Mouse (Mus musculus) lung, postnatal 4 days (tissue): Measurements from ENCODE around the gene Sfta2.
A peak's percentile ranks its signal among the peaks of the same experiment; 100 is the strongest.

ENCODE experiments used
- DNase-seq, 2 experiments: peaks; one replicate each; pipeline ENCODE4 v3.0.0; 2021

Sfta2 gene

DNA sequence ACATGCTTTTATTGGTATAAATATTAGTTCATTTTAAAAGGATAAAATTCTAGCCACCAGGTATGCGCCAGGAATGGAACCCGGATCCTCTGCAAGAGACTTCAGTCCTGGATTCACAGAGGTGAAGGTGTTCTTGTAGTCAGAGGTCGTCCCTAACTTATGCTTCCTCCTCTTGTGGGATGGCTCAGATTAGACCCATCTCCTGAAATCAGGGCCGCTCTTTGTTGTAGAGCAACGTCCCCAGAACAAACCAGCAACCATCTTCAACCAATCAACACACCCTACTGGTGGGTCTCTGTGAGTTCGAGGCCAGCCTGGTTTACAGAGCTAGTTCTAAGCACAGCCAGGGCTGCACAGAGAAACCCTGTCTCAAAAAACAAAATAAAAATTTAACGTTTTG lies 6.9 kb upstream of the Sfta2 start:
- no peak for DNase-seq

DNA sequence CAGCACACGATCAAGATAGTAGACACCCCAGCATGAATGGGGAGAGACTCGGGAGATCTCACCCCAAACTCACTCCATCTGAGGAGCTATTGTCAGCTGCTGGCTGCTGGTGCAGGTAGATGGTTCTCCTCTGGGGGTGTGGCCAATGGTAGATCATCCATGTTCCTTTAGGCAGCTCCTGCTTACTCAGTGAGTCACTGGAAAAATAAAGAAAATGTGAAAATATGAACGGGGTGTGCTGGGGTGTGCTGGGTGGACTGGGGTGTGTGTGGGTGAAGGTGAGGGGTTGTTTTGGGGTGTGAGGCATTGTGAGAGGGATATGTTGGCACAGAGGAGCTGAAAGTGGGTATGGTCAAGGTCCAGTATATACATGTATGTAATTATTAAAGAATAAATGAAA lies 4.0 kb upstream of the Sfta2 start:
- no peak for DNase-seq

DNA sequence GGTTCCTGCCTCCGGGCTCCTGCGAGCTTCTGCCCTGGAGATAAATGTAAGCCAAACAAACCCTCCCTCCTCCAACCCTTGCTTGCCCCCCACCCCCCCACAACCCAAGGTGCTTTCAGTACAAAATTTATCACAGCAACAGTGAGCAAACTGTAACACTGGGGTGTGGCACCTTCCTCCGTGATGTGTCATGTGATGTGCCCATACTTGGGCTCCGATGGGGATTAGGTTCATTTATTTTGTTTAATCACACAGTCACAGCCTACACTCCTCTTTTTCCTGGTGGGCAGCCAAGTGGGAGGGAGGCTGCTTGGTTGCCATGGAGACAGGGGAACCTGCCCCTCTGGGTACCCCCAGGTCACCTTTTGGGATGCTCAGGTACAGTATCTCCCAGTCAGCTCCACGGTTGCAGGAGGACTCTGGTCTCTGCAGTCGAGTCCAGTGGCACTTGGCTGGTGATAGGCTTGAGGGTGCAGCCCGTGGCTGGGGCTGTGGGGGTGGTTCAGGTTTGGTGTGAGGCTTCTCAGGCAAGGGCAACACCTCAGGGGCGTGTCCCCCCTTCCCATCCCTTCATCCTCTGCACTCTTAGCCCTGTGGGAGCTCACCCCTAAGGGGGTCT lies 496 bp downstream of the Sfta2 start:
- DNase-seq = no peak

DNA sequence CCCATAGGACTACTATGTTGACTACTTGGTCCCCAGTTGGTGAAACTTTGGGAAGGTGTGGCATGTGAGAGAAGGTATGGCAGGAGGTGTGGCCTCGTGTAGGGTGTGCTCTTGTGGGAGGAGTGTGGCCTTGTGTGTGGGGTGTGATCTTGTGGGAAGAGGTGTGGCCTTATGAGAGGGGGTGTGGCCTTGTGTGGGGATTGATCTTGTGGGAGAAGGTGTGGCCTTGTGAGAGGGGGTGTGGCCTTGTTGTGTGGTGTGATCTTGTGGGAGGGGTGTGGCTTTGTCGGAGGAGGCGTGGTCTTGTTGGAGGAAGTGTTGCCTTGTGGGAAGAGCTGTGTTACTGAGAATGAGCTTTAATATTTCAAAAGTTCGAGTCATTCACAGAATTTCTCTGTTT lies 15.8 kb downstream of the Sfta2 start:
- no peak for DNase-seq

DNA sequence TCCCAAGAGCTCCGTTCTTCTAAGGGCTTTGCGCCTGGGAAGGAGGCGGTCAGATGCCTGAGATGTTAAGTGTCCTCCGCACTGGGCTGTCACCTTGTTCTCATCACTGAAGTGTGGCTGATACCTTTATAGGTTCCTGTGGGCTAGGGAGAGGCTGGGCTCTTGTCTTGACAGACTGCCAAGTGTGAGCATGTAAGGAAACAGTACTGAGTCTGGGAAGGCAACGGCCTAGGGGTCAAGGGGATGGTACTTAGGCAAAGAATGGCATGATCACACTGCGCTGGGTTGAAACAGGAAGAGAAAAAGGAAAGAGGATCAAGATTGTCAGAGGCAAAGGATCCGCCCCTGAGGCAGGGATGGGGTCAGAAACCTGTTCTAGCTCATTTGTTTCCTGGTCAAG lies 25.2 kb downstream of the Sfta2 start, which contains the start of gene Gm9573:
TSS of gene Gm9573 (minus strand) at position 101 of the 400 bp plus-strand sequence.
- no peak for DNase-seq

DNA sequence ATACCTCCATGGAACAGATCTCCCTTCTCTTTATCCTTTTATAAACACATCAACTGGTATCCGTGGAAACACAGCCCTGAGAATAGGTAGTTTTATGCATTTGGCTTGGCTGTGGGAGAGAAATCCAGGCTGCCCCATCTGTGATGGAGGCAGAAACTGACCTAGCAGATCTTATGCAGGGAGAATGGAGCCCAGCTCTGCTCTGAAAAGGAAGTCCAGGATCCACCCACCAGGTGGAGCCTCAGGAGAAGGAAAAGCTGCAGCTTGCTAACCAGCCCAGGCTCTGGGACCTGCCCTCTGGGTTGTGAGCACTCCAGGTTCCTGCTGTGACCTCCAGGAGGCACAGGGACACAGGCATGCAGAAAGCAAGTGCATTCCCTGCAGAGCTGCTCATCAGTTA lies 32.6 kb downstream of the Sfta2 start:
- DNase-seq = peak; percentile 71 to 80

DNA sequence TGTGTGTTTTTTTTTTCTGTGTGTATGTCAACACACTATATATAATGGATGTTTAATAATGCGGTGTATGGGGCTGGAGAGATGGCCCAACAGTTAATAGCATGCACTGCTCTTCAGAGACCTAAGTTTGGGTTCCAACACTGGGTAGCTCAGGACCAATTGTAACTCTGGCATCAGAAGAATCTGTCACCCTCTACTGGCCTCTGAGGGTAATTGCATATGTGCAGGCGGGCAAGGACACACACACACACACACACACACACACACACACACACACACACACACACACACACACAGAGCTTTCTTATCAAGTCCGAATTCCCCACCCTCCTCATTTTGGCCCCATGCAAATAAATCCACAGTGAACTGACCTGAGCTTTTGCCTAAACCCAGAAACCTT lies 33.9 kb downstream of the Sfta2 start:
- DNase-seq = no peak

DNA sequence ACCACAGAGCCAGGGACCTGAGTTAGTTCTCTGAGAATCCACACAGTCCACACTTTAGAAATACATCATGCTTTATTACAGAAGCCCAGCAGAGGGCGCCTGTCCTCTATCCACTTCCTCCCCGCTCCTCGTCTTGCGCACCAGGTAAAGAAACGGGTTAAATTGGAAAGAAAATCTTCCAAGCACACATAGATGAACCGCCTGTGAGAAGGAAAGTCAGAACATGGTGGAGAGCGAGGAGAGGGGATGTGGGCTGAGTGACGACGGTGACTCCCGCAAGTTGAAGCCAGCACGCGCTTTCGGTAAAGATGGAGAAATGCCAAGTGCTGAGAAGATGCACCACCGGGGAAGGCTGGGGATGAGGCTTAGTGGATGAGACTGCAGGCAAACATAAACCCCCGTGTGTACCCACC lies 34.4 kb downstream of the Sfta2 start:
- DNase-seq = peak in 1 of 2 experiments; percentile 79

DNA sequence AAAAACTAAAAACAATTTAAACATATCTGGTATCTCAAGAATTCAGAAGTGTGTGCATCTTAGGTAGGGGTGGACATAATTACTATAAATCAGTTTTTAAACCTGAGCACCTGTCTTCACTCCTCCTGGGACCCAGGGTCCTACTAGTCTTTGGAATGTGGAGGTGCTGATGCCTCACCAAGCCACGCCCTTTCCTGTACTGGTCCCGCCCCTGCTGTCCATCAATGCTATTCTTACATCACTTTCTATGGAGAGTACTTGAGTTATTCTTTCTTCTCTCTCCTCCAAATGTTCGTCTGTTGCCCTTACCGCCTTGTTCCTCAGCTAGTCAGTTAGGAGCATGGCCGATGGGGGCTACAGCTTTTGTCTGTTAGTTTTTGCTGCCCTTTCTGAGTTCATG lies 35.0 kb downstream of the Sfta2 start:
- peak; percentile 78 to 79 for DNase-seq

DNA sequence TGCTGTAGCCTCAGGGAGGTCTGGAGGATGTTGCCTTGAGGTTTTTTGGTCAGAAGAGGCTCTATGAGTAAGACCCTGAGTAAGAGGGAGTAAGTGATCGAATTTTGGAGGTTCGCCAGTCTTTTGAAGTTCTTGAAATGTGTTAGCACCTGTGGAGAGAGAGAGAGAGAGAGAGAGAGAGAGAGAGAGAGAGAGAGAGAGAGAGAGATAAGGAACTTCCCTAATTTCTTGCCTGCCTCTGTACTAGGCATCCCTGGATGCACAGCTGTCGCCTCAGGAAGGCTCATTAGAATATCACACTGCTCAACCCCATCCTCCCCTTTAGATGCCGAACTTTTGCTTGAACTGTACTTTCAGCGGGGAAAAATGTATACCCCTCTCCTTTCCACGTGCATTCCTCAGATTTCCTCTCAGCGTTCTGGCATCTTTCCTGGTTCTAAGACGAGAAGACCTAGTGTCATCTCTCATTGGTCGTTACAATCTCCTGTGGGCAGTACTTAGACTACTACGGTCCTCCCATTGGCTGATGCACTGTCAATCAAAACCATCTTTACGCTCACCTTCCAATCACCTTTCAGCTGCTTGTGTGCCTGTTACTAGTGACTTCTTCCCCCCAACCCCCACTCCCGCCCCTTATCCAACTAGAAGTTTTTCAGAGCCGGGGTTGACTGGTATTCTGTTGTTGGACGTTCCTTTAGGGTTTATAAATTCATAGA lies 37.3 kb downstream of the Sfta2 start:
- peak; percentile 67 to 83 for DNase-seq

DNA sequence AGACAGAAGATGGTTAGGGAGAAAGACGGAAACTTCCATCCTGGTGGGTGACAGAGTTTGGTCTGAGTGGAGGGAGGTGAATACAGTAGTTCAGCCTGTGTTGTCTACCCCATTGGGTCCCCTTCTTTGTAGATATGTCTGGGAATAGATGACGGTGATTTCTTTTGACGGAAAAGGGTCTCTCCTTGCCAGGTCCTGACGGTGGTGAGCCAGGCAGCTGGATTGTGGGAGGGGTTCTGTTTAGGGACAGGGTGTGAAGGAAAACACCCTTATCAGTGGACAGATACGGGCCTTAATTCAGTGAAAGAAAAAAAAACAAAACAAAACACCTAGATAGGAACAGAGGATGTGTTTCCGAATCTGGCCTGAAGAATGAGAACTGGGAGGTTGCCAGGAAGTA lies 38.0 kb downstream of the Sfta2 start:
- no peak for DNase-seq

DNA sequence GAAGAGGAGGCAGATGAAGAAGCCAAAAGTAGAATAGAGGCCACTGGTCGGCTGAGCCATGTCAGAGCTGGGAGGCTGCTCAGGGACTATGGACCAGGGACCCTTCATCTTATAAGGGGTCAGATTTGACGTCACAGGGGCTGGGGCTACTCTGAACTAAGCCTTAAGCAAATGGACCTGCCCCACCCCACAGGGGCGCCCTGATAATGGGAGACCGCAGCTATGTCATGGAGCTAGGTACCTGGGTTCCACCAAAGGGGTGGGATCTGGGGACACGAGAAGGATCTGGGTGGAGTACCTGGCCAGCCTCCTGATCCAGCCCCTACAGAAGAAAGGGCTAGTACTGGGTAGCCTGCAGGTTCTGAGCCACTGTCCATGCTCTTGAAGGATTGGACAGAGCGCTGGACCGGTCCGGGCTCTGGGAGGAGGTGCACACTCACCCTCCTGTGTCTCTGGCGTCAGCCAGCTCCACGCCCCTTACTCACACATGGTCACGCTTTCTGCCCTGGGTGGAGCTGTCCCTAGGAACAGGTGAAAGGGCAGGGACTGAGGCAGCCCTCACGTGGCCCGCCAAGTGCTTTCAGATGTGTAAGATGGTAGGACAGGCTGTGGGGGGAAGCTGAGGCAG lies 42.4 kb downstream of the Sfta2 start, which contains the start of gene Mucl3:
TSS of gene Mucl3 (minus strand) at position 87 of the 628 bp plus-strand sequence.
- DNase-seq = no peak

DNA sequence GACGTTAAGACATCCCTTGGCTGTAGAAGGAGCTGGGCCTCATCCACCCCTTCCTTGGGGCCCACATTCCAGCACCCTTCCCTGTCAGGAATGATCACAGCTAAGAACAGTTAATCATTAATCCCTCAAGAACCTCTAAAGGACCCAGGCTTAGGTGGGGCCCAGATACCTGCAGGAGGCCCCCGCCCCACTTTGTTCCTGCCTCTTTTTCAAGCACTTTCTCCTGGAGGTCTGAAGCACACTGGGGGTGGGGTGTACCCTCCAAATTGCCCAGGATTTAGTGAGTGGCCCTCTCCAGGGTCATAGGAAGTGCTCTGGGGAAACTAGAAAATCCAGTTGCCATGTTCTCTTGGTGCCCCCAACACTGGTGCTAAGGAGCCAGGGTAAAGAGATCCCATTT lies 48.1 kb downstream of the Sfta2 start:
- peak; percentile 75 to 90 for DNase-seq

DNA sequence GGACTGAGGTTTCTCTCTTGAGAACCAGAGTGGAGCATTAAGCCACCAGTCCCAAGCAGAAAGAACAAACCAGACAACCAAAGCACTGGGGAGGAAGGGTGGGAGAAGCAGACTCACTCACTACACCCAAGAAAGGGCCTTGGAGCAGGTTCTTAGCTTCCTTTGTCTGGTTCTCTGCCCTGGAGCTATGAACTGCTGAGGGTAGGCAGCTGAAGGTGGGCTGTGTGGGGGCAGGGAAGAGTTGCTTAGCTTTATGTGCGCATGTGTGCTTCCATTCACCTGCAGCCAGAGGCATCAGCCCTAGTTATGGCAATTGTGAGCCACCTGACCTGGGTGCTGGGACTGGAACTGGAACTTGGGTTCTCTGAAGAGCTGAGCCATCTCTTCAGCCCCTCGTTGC lies 51.7 kb downstream of the Sfta2 start:
- DNase-seq = no peak

DNA sequence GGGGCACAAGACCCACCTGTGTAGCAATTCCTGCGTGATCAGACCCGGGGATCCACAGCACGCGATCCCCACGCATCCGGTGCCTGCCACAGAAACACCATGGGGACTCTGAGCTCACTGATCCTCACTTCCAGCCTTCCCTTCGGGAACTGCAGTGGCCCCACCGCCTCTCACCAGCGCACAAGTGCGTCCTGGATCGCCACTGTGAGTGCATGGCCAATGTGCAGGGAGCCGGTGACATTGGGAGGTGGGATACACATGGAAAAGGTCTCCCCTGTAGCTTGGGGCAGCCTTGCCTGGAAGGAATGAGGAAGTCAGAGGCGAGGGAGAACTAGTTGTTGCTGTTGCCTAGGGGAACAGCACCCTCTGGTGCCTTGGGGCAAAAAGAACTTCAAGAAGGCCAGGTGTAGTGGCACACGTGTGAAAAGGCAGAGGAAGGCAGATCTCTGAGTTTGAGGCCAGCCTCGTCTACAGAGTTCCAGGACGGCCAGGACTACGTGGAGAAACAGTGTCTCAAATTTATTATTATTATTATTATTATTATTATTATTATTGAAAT lies 64.7 kb downstream of the Sfta2 start:
- peak; percentile 72 to 74 for DNase-seq

DNA sequence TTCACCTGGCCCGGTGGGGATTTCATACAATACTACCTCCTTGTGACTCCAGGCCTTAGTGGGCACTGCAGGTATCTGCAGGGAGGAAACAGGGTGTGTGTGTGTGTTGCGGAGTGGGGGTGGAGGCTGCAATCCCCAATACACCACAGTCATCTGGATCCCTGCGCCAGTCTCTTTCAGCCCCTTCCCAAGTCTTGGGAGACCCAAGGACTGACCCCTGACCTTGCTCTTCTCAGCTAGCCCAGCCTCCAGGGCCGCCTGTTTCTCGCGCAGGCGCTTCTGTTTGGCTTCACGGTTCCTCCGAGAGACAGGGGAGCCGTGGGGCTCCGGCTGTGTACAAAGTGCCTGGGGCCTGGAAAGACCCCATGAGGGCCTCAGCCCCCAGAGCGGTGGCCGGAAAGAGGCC lies 65.5 kb downstream of the Sfta2 start:
- DNase-seq = peak; percentile 35 to 46

DNA sequence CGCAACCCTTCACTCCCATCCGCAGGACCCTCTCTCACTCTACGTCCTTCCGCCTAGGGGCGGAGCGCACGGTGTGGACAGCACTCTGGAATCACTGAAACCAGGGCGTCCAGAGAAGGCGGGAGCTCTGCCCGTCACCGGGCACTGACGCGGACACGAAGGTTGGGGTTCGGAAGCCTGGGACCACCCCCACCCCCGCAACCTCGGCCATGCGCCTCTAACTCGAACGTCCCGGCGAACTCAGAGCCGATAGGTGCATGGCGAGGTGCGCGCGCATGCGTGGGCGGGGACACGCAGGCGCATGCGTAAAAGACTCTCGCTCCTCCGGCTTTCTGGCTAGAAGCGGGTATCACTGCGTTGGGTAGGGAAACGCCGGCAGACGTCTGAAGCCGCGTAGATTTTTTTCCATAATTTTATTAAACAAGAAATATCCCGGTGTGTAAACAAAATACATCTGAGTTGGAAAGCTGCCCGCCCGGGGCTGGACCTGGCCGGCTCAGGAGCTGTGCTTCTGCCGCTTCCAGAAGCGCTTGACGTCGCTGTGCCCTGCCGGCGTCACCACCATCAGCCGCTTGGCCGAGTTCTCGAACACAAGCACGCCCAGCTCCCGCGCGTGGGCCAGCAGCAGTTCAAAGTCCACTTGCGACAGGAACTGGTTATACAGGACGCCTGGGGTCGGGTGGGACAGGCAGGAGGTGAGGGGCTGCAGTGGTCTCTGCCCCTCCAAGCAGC lies 66.2 kb downstream of the Sfta2 start, which contains the start of gene Vars2:
TSS of gene Vars2 (minus strand) at position 259 of the 732 bp plus-strand sequence.
- DNase-seq = peak; percentile 97 to 98

DNA sequence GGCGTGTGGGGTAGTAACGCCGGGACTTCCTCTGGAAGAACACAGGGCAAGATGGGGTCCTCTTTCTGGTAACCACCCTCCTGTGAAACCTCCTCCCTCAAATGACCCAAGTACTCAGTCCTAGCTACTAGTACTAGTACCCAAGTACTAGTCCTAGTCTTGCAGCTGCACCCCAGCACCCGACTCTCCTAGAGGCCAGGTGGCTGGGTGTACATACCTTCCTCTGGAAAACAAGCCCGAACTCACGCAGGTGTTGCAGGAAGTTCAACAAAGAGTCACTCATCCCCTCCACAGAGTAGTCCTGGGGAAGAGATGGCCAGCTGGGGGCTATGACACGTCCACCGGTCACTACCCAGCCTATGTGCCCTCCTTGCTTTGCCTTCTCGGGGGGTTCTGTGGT lies 68.4 kb downstream of the Sfta2 start:
- no peak for DNase-seq

DNA sequence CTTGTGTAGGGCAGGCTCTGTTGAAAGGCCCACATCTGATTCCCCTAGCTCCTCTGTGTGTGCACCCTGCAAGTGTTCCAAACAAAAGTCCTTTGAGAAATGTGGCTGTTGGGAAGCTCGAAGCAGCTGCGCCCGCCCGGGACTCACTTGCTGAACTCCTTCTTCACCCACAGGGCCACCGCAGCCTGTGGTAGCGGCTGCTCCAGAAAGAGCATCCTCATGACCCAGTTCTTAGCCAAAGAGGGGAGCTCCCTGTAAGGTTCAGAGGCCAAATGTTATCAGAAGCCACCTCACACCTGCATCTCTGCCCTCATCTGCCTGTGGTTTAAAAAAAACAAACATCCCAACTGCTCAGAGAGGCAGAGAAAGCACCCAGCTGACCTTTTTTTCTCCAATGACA lies 70.5 kb downstream of the Sfta2 start:
- no peak for DNase-seq

DNA sequence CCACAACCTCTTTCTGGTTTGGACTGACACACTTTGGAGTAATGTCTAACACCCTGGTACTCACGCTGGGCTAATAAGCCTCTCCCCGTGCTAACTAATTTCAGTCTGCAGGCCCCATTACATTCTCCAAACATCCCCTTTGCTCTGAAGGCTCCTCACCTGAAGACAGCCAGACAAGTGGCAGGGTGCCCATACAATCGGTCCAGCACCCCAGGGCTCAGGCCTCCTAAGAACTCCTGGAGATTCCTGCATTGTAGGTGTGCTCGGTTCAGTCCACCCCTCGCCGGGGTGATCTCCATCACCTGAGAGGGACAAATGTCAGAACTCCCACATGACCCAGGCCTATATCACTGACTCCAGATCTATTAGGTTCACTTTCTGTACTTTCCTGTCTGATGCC lies 71.2 kb downstream of the Sfta2 start:
- DNase-seq = no peak

DNA sequence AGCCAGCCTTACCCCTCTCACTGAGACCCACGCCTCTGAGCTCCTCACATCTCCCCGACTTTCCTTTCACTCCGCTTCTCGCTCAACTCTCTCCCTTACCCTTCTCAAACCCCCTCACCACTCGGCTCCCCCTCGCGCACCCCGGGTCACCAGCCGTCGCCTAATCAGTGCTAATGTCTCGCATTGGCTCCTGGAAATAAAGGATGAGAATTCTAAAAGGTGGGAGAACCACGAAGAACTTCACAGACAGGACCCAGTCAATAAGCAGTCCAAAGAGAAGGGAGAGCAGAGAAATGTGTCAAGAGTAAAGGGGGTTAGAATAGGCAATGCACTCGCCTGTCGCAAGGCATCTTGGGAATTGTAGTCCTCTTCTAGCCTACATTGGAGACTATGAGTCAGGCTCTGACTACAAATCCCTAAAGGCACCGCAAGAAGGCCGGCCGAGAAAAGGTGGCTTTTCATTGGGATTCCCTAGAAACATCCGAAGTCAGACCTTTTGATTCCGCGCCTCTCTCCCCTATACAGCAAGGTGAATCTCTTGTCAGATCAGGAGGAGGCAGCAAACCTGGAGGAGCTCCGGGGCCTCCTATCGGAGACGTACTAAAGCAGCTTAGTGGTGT lies 72.2 kb downstream of the Sfta2 start, which contains the start of gene Gtf2h4:
TSS of gene Gtf2h4 (minus strand) at position 324 of the 620 bp plus-strand sequence.
- DNase-seq = peak; percentile 86 to 92

DNA sequence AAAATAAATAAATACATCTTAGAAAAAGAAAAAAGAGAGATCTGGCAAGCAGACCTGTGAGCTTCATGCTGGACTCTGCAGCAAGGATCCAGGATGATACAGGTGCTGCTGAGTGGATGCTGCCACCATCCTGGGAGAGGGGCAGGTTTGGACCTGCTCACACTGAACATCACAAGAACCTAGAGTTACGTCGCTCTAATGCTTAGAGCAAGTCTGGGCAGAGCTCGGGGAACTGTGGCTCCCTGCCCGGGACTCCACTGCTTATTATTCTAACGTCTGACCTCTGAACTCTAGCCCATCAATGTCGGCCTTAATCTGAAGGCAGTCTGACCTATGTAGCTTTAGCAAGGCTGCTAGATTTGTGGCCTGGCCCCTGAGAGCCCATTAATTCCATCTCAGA lies 79.2 kb downstream of the Sfta2 start:
- DNase-seq = no peak
